Mouse (Mus musculus) G1E (cell line): Measurements from ENCODE around the gene Zdhhc17.

ENCODE experiments used
- CTCF ChIP-seq: IDR thresholded peaks from 2 replicates; pipeline ENCODE4 v1.5.1; 2012; ENCODE audit warnings: low read depth, low read length, inconsistent platforms, mixed read lengths
- GATA1 ChIP-seq: IDR thresholded peaks from 2 replicates; pipeline ENCODE4 v1.6.1; 2012; ENCODE audit warnings: borderline replicate concordance, low read length, inconsistent platforms, mixed read lengths
- GATA2 ChIP-seq: IDR thresholded peaks from 2 replicates; pipeline ENCODE4 v1.6.1; 2012; ENCODE audit warnings: low read depth, low read length, inconsistent platforms, borderline replicate concordance

DNA sequence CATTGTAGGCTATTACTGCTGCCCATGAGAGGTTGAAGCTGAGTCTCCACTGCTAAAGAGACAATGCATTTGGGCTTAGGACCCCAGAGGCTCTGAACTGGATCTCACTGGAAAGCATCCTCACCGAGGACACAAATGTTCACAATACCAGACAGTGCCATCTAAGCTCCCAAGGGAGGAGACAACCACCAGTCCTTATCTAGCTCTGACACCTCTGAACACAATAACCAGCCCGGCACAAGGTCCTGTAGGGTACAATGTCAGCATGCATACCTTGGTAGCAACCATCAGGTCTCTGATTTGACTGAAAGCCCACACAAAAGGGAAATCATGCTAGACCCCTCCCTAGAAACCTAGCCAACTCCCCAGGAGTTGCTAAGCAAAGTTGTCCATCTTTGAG lies 30.5 kb downstream of the Zdhhc17 start:
- TF ChIP-seq CTCF (no peak), GATA2 (no peak), GATA1 (no peak)
